Mouse (Mus musculus): ENCODE results near the gene Luc7l2. TPM values are rescaled to one million over a fixed set of nuclear protein-coding genes. Genes with fewer than 3 reads are reported as not detected.
A peak's percentile ranks its signal among the peaks of the same experiment; 100 is the strongest.

Luc7l2 gene
- total and polyA plus RNA-seq, 3 experiments: 62.0 to 173 (median 92.5) TPM

DNA sequence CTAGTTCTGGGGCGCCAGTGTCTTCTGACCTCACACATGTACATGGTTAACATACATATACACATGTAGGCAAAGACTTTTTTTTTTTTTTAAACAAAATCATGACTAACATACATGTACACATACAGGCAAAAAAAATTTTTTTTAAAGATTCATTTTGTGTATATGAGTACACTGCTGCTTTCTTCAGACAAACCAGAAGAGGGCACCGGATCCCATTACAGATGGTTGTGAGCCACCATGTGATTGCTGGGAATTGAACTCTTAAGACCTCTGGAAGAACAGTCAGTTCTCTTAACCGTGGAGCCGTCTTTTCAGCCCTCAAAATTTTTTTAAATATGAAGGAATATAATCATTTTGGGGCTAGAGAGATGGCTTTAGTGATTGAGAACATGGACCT, 46.3 kb downstream of the Luc7l2 start:
- peaks cover 8% of the 10 kb centered on the region; the same call in 1 of the 2 replicates for H3K79me2 ChIP-seq (replicated peaks; ENCODE audit: control insufficient read depth, extremely low read depth, insufficient read depth, poor library complexity, severe bottlenecking)
- H3K9me3 ChIP-seq (replicated peaks; ENCODE audit: low read length): no peaks in the 10 kb centered on the region
- dilution Hi-C loops (cut with MboI; ENCODE audit: extremely low pct_ligation_motif_present, extremely low pct_unique_long_range_greater_than_20kb, low sequenced_read_pairs): no loop called here
- no peaks in the 10 kb centered on the region for H3K4me1 ChIP-seq (ENCODE audit: control insufficient read depth in 1 of 2, insufficient read depth in 2 of 2)
- TF ChIP-seq RAD21 (IDR thresholded peaks at IDR 0.05; ENCODE audit: low read depth, low read length) (peak; percentile 1; the same call in 1 of the 2 replicates), NELFE (IDR thresholded peaks at IDR 0.05; ENCODE audit: low read depth, low read length) (no peak), CTCF (conservative IDR thresholded peaks at IDR 0.05 in 1 of 2, IDR thresholded peaks at IDR 0.05 in 1 of 2; ENCODE audit: low read depth in 2 of 2, low read length in 2 of 2) (peak in 1 of 2 experiments; percentile 42; a peak in 2 of 4 replicates)
- in situ Hi-C loops (cut with MboI; ENCODE audit: low pct_ligation_motif_present, low pct_unique_long_range_greater_than_20kb, low sequenced_read_pairs): no loop called here
- no peak for DNase-seq (ENCODE audit: extremely low read depth)
- H3K27me3 ChIP-seq (replicated peaks): no peaks in the 10 kb centered on the region
- H3K4me2 ChIP-seq (ENCODE audit: insufficient read depth, low read depth, poor library complexity, severe bottlenecking): no peak overlapping the region
- H3K9ac ChIP-seq (ENCODE audit: insufficient read depth, low read depth): no peak overlapping the region
- H3K27ac ChIP-seq (ENCODE audit: insufficient read depth, low read depth): no peak overlapping the region
- H3K36me3 ChIP-seq (replicated peaks in 1 of 2; ENCODE audit: control insufficient read depth in 1 of 2, insufficient read depth in 1 of 2, low read length in 1 of 2): peaks cover 37 to 79% of the 10 kb centered on the region in 2 experiments
- H3K4me3 ChIP-seq (replicated peaks in 1 of 3; ENCODE audit: low read depth in 2 of 3, low read length in 2 of 3, poor library complexity in 1 of 3): no peak overlapping the region

DNA sequence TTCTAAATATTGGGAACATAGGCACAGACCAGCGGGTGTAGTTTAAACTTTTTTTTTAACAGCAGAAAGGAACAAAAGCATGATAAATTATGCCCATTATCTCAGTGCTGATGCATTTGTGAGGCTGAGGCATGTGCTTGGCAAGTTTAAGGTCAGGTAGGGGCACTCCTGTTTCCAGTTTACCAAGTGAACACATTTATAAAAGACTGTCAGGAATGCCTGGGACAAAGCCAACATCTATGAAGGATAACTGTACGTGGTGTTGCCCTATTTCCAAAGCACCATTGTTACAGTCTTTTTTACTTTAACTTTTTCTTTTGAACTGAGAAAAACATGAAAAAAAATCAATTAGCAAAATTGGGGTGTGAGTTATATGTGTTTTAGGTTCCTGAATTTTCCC, 58.8 kb downstream of the Luc7l2 start:
- 0 out of 2 replicates have a peak, but pooled peaks cover 4% of the 10 kb centered on the region for H3K79me2 ChIP-seq (replicated peaks; ENCODE audit: control insufficient read depth, extremely low read depth, insufficient read depth, poor library complexity, severe bottlenecking)
- dilution Hi-C loops (cut with MboI; ENCODE audit: extremely low pct_ligation_motif_present, extremely low pct_unique_long_range_greater_than_20kb, low sequenced_read_pairs) (no loop called here), in situ Hi-C loops (cut with MboI; ENCODE audit: low pct_ligation_motif_present, low pct_unique_long_range_greater_than_20kb, low sequenced_read_pairs) (no loop called here)
- no peak overlapping the region for H3K4me2 ChIP-seq (ENCODE audit: insufficient read depth, low read depth, poor library complexity, severe bottlenecking)
- no peak for TF ChIP-seq SMC3 (IDR thresholded peaks at IDR 0.05; ENCODE audit: low read depth, low read length)
- TF ChIP-seq ZC3H11A (IDR thresholded peaks at IDR 0.05; ENCODE audit: low read depth, low read length): no peak
- no peak for TF ChIP-seq UBTF (IDR thresholded peaks at IDR 0.05; ENCODE audit: low read depth, low read length)
- H3K27ac ChIP-seq (ENCODE audit: insufficient read depth, low read depth): no peak overlapping the region
- no peak overlapping the region for H3K4me3 ChIP-seq (replicated peaks in 1 of 3; ENCODE audit: low read depth in 2 of 3, low read length in 2 of 3, poor library complexity in 1 of 3)
- peaks cover 0 to 11% of the 10 kb centered on the region in 2 experiments; a peak in 2 of 4 replicates for H3K4me1 ChIP-seq (ENCODE audit: control insufficient read depth in 1 of 2, insufficient read depth in 2 of 2)
- H3K36me3 ChIP-seq (replicated peaks in 1 of 2; ENCODE audit: control insufficient read depth in 1 of 2, insufficient read depth in 1 of 2, low read length in 1 of 2): peaks cover 28 to 59% of the 10 kb centered on the region in 2 experiments
- no peak for DNase-seq (ENCODE audit: extremely low read depth)
- H3K9me3 ChIP-seq (replicated peaks; ENCODE audit: low read length): no peaks in the 10 kb centered on the region
- no peaks in the 10 kb centered on the region for H3K27me3 ChIP-seq (replicated peaks)
- H3K9ac ChIP-seq (ENCODE audit: insufficient read depth, low read depth): no peak overlapping the region

DNA sequence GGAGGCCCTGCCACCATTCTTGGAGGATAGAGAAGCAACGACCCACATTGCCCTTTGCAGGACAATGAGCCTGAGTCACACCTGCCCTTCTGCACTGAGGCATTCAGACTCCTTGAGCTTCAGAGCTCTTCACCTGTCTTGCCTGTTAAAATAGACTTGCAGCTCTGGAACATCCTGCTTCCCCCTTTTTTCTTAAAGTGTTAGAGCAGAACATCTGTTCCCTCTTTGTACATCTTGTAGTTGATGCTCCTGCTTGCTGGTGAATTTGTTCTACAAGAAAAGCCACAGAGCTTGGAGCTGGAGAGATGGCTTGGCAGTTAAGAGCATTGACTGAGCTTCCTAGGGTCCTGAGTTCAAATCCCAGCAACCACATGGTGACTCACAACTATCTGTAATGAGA, 71.3 kb downstream of the Luc7l2 start:
- no peak overlapping the region for H3K9ac ChIP-seq (ENCODE audit: insufficient read depth, low read depth)
- no peaks in the 10 kb centered on the region for H3K27me3 ChIP-seq (replicated peaks)
- peaks cover 0 to 16% of the 10 kb centered on the region in 2 experiments; a peak in 1 of 4 replicates for H3K4me1 ChIP-seq (ENCODE audit: control insufficient read depth in 1 of 2, insufficient read depth in 2 of 2)
- TF ChIP-seq JUND (conservative IDR thresholded peaks at IDR 0.05; ENCODE audit: low read depth, low read length) (no peak), MXI1 (IDR thresholded peaks at IDR 0.05; ENCODE audit: low read depth, low read length) (no peak), SMC3 (IDR thresholded peaks at IDR 0.05; ENCODE audit: low read depth, low read length) (no peak)
- peaks cover 8% of the 10 kb centered on the region for H3K9me3 ChIP-seq (replicated peaks; ENCODE audit: low read length)
- peaks cover 24 to 55% of the 10 kb centered on the region in 2 experiments for H3K36me3 ChIP-seq (replicated peaks in 1 of 2; ENCODE audit: control insufficient read depth in 1 of 2, insufficient read depth in 1 of 2, low read length in 1 of 2)
- in situ Hi-C loops (cut with MboI; ENCODE audit: low pct_ligation_motif_present, low pct_unique_long_range_greater_than_20kb, low sequenced_read_pairs) (no loop called here), dilution Hi-C loops (cut with MboI; ENCODE audit: extremely low pct_ligation_motif_present, extremely low pct_unique_long_range_greater_than_20kb, low sequenced_read_pairs) (no loop called here)
- no peak overlapping the region for H3K27ac ChIP-seq (ENCODE audit: insufficient read depth, low read depth)
- DNase-seq (ENCODE audit: extremely low read depth): no peak
- no peak overlapping the region for H3K4me3 ChIP-seq (replicated peaks in 1 of 3; ENCODE audit: low read depth in 2 of 3, low read length in 2 of 3, poor library complexity in 1 of 3)
- no peak overlapping the region for H3K4me2 ChIP-seq (ENCODE audit: insufficient read depth, low read depth, poor library complexity, severe bottlenecking)
- no peaks in the 10 kb centered on the region for H3K79me2 ChIP-seq (replicated peaks; ENCODE audit: control insufficient read depth, extremely low read depth, insufficient read depth, poor library complexity, severe bottlenecking)

Data from CH12.LX (cell line).